Mouse (Mus musculus) erythroblast, embryonic 14.5 days (primary cell): ENCODE measurements around the gene Dok1. TPM values are rescaled to one million over a fixed set of nuclear protein-coding genes. Genes with fewer than 3 reads are reported as not detected.

ENCODE experiments used
- H3K27me3 ChIP-seq: 2 replicates; pipeline ENCODE4 v1.6.1; 2012; ENCODE audit warnings: inconsistent platforms; ENCODE audit not compliant: control insufficient read depth
- H3K36me3 ChIP-seq: 2 replicates; pipeline ENCODE4 v1.6.1; 2012; ENCODE audit warnings: mild to moderate bottlenecking, inconsistent platforms; ENCODE audit not compliant: control insufficient read depth
- H3K4me1 ChIP-seq: 2 replicates; pipeline ENCODE4 v1.6.1; 2012; ENCODE audit warnings: inconsistent platforms; ENCODE audit not compliant: control insufficient read depth
- H3K4me3 ChIP-seq: replicated peaks from 2 replicates; pipeline ENCODE3; 2012; ENCODE audit warnings: moderate library complexity, mild to moderate bottlenecking, inconsistent platforms
- H3K9me3 ChIP-seq: 2 replicates; pipeline ENCODE4 v1.6.1; 2012; ENCODE audit warnings: low read length, inconsistent platforms, mixed read lengths; ENCODE audit not compliant: control insufficient read depth
- GATA1 ChIP-seq: IDR thresholded peaks from 2 replicates; pipeline ENCODE4 v1.6.1; 2012; ENCODE audit warnings: low read length, inconsistent platforms, mixed read lengths
- TAL1 ChIP-seq: IDR thresholded peaks from 3 replicates; pipeline ENCODE4 v1.6.1; 2012; ENCODE audit warnings: low read length, inconsistent platforms, mixed read lengths
- polyA plus RNA-seq: library from polyadenylated mRNA; stranded (reverse); fragments of >175 nt; gene quantifications from 2 replicates; pipeline ENCODE4 v1.2.3, GENCODE M21; 2012

Dok1 gene
- polyA plus RNA-seq, 1 experiment: 28.7 TPM

- no peak overlapping the region for H3K4me3 ChIP-seq
- TF ChIP-seq GATA1 (no peak), TAL1 (no peak)
- H3K36me3 ChIP-seq: peaks cover 4% of the 10 kb centered on the region; the same call in 1 of the 2 replicates
- H3K4me1 ChIP-seq: peaks cover 24% of the 10 kb centered on the region
- H3K27me3 ChIP-seq: peaks cover 100% of the 10 kb centered on the region
- peaks cover 31% of the 10 kb centered on the region for H3K9me3 ChIP-seq
These were observed 36.4 kb upstream of the Dok1 start for GRCm38 (mm10) chr6:83069488-83070246.

- no peak overlapping the region for H3K4me3 ChIP-seq
- H3K36me3 ChIP-seq: peaks cover 4% of the 10 kb centered on the region; the same call in 1 of the 2 replicates
- TF ChIP-seq TAL1: no peak
- no peak for TF ChIP-seq GATA1
- H3K4me1 ChIP-seq: peaks cover 24% of the 10 kb centered on the region
- peaks cover 31% of the 10 kb centered on the region for H3K9me3 ChIP-seq
- H3K27me3 ChIP-seq: peaks cover 100% of the 10 kb centered on the region
These were observed 35.6 kb upstream of the Dok1 start for GRCm38 (mm10) chr6:83068706-83069487.

- peaks cover 31% of the 10 kb centered on the region for H3K9me3 ChIP-seq
- H3K4me3 ChIP-seq: no peak overlapping the region
- peaks cover 100% of the 10 kb centered on the region for H3K27me3 ChIP-seq
- H3K36me3 ChIP-seq: peaks cover 4% of the 10 kb centered on the region; the same call in 1 of the 2 replicates
- peaks cover 24% of the 10 kb centered on the region for H3K4me1 ChIP-seq
- TF ChIP-seq GATA1 (no peak), TAL1 (no peak)
These were observed 35.0 kb upstream of the Dok1 start for GRCm38 (mm10) chr6:83068221-83068620.

GRCm38 (mm10) chr6:83066441-83066840 is 33.2 kb upstream of the Dok1 start:
- peaks cover 23% of the 10 kb centered on the region for H3K4me1 ChIP-seq
- TF ChIP-seq TAL1 (no peak), GATA1 (no peak)
- peaks cover 100% of the 10 kb centered on the region for H3K27me3 ChIP-seq
- H3K9me3 ChIP-seq: peaks cover 31% of the 10 kb centered on the region
- no peak overlapping the region for H3K4me3 ChIP-seq
- H3K36me3 ChIP-seq: peaks cover 5% of the 10 kb centered on the region; the same call in 1 of the 2 replicates

GRCm38 (mm10) chr6:83065995-83066394 is 32.7 kb upstream of the Dok1 start:
- TF ChIP-seq GATA1 (no peak), TAL1 (no peak)
- Histone ChIP-seq H3K9me3 (peaks cover 26% of the 10 kb centered on the region), H3K27me3 (peaks cover 100% of the 10 kb centered on the region), H3K4me3 (no peak overlapping the region), H3K4me1 (peaks cover 19% of the 10 kb centered on the region), H3K36me3 (peaks cover 9% of the 10 kb centered on the region)

- peak overlapping the region; percentile 45 for H3K4me3 ChIP-seq
- peaks cover 44% of the 10 kb centered on the region for H3K4me1 ChIP-seq
- peaks cover 31% of the 10 kb centered on the region for H3K27me3 ChIP-seq
- TF ChIP-seq TAL1 (no peak), GATA1 (no peak)
- no peaks in the 10 kb centered on the region for H3K9me3 ChIP-seq
- peaks cover 62% of the 10 kb centered on the region for H3K36me3 ChIP-seq
These were observed 25.5 kb upstream of the Dok1 start for GRCm38 (mm10) chr6:83058725-83059124.

- H3K9me3 ChIP-seq: no peaks in the 10 kb centered on the region
- peaks cover 22% of the 10 kb centered on the region for H3K27me3 ChIP-seq
- peaks cover 69% of the 10 kb centered on the region for H3K36me3 ChIP-seq
- TF ChIP-seq TAL1 (no peak), GATA1 (no peak)
- H3K4me3 ChIP-seq: peak within 1 kb of the TSS; percentile 45
- H3K4me1 ChIP-seq: peaks cover 53% of the 10 kb centered on the region
These were observed 24.5 kb upstream of the Dok1 start, which contains the start of gene Dqx1 for GRCm38 (mm10) chr6:83057790-83058189. Gene Dqx1 (plus strand): TSS chr6:83057844.

- H3K36me3 ChIP-seq: peaks cover 84% of the 10 kb centered on the region
- peak within 1 kb of the TSS; percentile 81 for H3K4me3 ChIP-seq
- TF ChIP-seq GATA1 (no peak), TAL1 (no peak)
- H3K27me3 ChIP-seq: no peaks in the 10 kb centered on the region
- no peaks in the 10 kb centered on the region for H3K9me3 ChIP-seq
- H3K4me1 ChIP-seq: peaks cover 78% of the 10 kb centered on the region
These were observed 21.7 kb upstream of the Dok1 start, which contains the start of gene Htra2 for GRCm38 (mm10) chr6:83054871-83055431. Gene Htra2 (minus strand): TSS chr6:83055273.
